Mouse (Mus musculus) right cerebral cortex, postnatal 25 days (tissue): ENCODE data around the gene Fam71a.

ENCODE experiments used
- DNase-seq: peaks from one replicate; pipeline ENCODE4 v3.0.0; 2022

Fam71a gene

GRCm38 (mm10) chr1:191122744-191123143 lies 41.9 kb downstream of the Fam71a start:
- no peak for DNase-seq

- DNase-seq: no peak
These were observed 48.9 kb downstream of the Fam71a start for GRCm38 (mm10) chr1:191115514-191116238.

- DNase-seq: no peak
These were observed 49.7 kb downstream of the Fam71a start for GRCm38 (mm10) chr1:191114868-191115267.
